11 mouse cellular contexts compared by ENCODE assay signal in genomic region chrX:53611395-53611794, GRCm38 (mm10). TPM values are rescaled to one million over a fixed set of nuclear protein-coding genes. Genes with fewer than 3 reads are reported as not detected.
"Had no signal": no experiment of that assay in that cellular context is flagged by ENCODE, and none has a peak within 500 bp of the region (broad histone marks: within the 10 kb centered on the region; RNA-seq: fewer than 3 reads in every experiment).

No protein-coding gene starts in this region.

RNA-seq across cellular contexts. Expression of gene Gm14597, which starts 2.6 kb away (rescaled TPM):
- total RNA-seq: neutrophil, adult 5-6 weeks had no signal
- polyA plus RNA-seq: neural tube, embryonic 13.5 days; small intestine, adult 2 months; spleen, adult 2 months; stomach, embryonic 14.5 days; stomach, embryonic 15.5 days; stomach, embryonic 16.5 days; stomach, postnatal 0 days; thymus, adult 2 months; thymus, postnatal 0 days; urinary bladder, adult 2 months had no signal
